ENCODE assay signal across 30 mouse cellular contexts in genomic region chr7:143905176-143905575, GRCm38 (mm10). TPM values are rescaled to one million over a fixed set of nuclear protein-coding genes. Genes with fewer than 3 reads are reported as not detected.
DNase-seq lines count a peak whose midpoint lies in the region; TF ChIP-seq lines count a peak whose summit lies in the region.
"Had no signal": no experiment of that assay in that cellular context is flagged by ENCODE, and none has a peak within 500 bp of the region (broad histone marks: within the 10 kb centered on the region; RNA-seq: fewer than 3 reads in every experiment).

No protein-coding gene starts in this region.

- no peak for TF ChIP-seq POLR2A in cerebellum, adult 2 months (IDR thresholded peaks at IDR 0.05; ENCODE audit: borderline replicate concordance, insufficient read depth, low read length)
- TF ChIP-seq POLR2A in heart, adult 2 months (IDR thresholded peaks at IDR 0.05; ENCODE audit: insufficient read depth, low read depth, low read length) = no peak

- H3K4me3 ChIP-seq in cerebellum, adult 2 months (replicated peaks; ENCODE audit: insufficient read depth, low read depth, low read length) = no peak overlapping the region
- no peak overlapping the region for H3K4me3 ChIP-seq in heart, adult 2 months
- H3K4me3 ChIP-seq: forebrain, embryonic 10.5 days; forebrain, embryonic 13.5 days; heart, embryonic 10.5 days; hindbrain, embryonic 12.5 days; hindbrain, embryonic 15.5 days; intestine, embryonic 15.5 days had no signal

- TF ChIP-seq EP300 in heart, adult 2 months (IDR thresholded peaks at IDR 0.05; ENCODE audit: insufficient read depth, low read depth, low read length) = no peak

- no peak overlapping the region for H3K27ac ChIP-seq in cerebellum, adult 2 months (ENCODE audit: insufficient read depth, low read length)
- H3K27ac ChIP-seq in heart, adult 2 months = no peak overlapping the region
- H3K27ac ChIP-seq: forebrain, embryonic 10.5 days; forebrain, embryonic 13.5 days; heart, embryonic 10.5 days; hindbrain, embryonic 12.5 days; hindbrain, embryonic 15.5 days; intestine, embryonic 15.5 days had no signal

- no peak overlapping the region for H3K9ac ChIP-seq in heart, adult 2 months (ENCODE audit: low read depth, low read length)
- H3K9ac ChIP-seq: forebrain, embryonic 13.5 days; hindbrain, embryonic 12.5 days; hindbrain, embryonic 15.5 days; intestine, embryonic 15.5 days had no signal

- no peaks in the 10 kb centered on the region for H3K79me2 ChIP-seq in heart, adult 2 months (replicated peaks; ENCODE audit: control insufficient read depth, insufficient read depth, low read length)

- TF ChIP-seq CTCF in cerebellum, adult 2 months (IDR thresholded peaks at IDR 0.05; ENCODE audit: borderline replicate concordance, insufficient read depth, low read depth, low read length) = no peak
- TF ChIP-seq CTCF in heart, adult 2 months (IDR thresholded peaks at IDR 0.05) = no peak

- H3K36me3 ChIP-seq in heart, adult 2 months (ENCODE audit: control insufficient read depth, insufficient read depth, low read length) = no peaks in the 10 kb centered on the region
- H3K36me3 ChIP-seq: forebrain, embryonic 10.5 days; heart, embryonic 10.5 days; hindbrain, embryonic 12.5 days; hindbrain, embryonic 15.5 days; intestine, embryonic 15.5 days had no signal

- H3K27me3 ChIP-seq in cerebellum, adult 2 months (ENCODE audit: control insufficient read depth, insufficient read depth, low read length) = no peaks in the 10 kb centered on the region
- no peaks in the 10 kb centered on the region for H3K27me3 ChIP-seq in heart, adult 2 months (ENCODE audit: control insufficient read depth, insufficient read depth, low read length)
- H3K27me3 ChIP-seq: forebrain, embryonic 13.5 days; hindbrain, embryonic 12.5 days; hindbrain, embryonic 15.5 days; intestine, embryonic 15.5 days had no signal

- no peaks in the 10 kb centered on the region for H3K4me1 ChIP-seq in cerebellum, adult 2 months (ENCODE audit: control insufficient read depth, insufficient read depth, low read length)
- no peaks in the 10 kb centered on the region for H3K4me1 ChIP-seq in heart, adult 2 months (ENCODE audit: control insufficient read depth, insufficient read depth, low read length)
- H3K4me1 ChIP-seq: forebrain, embryonic 10.5 days; forebrain, embryonic 13.5 days; hindbrain, embryonic 12.5 days; hindbrain, embryonic 15.5 days; intestine, embryonic 15.5 days had no signal

- intact Hi-C loops in heart, adult 2 months (cut with DNase I) = no loop called here
- intact Hi-C loops in left cerebral cortex, postnatal 4 days (cut with DNase I) = no loop called here

- DNase-seq in cerebellum, postnatal 10 days = peak; percentile 28 to 52
- DNase-seq in cerebellum, adult 2 months = no peak
- peak; percentile 8 to 20 for DNase-seq in heart, adult 2 months
- no peak for DNase-seq in heart, adult 8-10 months (ENCODE audit: low spot score)
- peak; percentile 33 for DNase-seq in left cerebral cortex, postnatal 4 days
- DNase-seq in left cerebral cortex, adult 9 months (ENCODE audit: low spot score in 2 of 2) = no peak
- no peak for DNase-seq in gastrocnemius, adult 18-20 months (ENCODE audit: low spot score)
- DNase-seq in adrenal gland, postnatal 10 days = no peak
- DNase-seq: adrenal gland, adult 8-10 months; adrenal gland, postnatal 36 days; cerebellum, adult 11 months; cerebellum, adult 8-10 months; gastrocnemius, postnatal 10 days; gastrocnemius, postnatal 36 days; heart, postnatal 4 days; kidney, adult 11 months had no signal

- 29% methylated on average over 1 of the region's 1 CpGs for WGBS in cerebellum, adult 2 months
- WGBS in heart, adult 2 months = 73% methylated on average over 1 of the region's 1 CpGs

RNA-seq across cellular contexts. Expression of gene Gm498, which starts 38.5 kb away (rescaled TPM):
- not detected in 2 replicates for polyA plus RNA-seq in cerebellum, adult 2 months (2012; rRNA removed)
- total RNA-seq in heart, adult 2 months (2021) = not detected
- 0.12 TPM in 1 of 2 replicates, not detected in the other for polyA plus RNA-seq in heart, adult 2 months (2012; rRNA removed)
- not detected for total RNA-seq in heart, adult 8-10 months (2022)
- not detected for total RNA-seq in left cerebral cortex, postnatal 4 days (2021)
- not detected for total RNA-seq in gastrocnemius, adult 18-20 months (2021)
- not detected for total RNA-seq in adrenal gland, postnatal 10 days (2021)
- total RNA-seq: adrenal gland, adult 8-10 months; adrenal gland, postnatal 36 days; ES-E14; gastrocnemius, postnatal 10 days; gastrocnemius, postnatal 36 days; granulocyte monocyte progenitor cell, adult 5-6 weeks; heart, postnatal 4 days had no signal
- polyA plus RNA-seq: embryonic facial prominence, embryonic 11.5 days; embryonic facial prominence, embryonic 14.5 days; forebrain, embryonic 10.5 days; forebrain, embryonic 13.5 days; forebrain, embryonic 16.5 days; frontal cortex, adult 2 months; heart, embryonic 10.5 days; heart, embryonic 14.5 days; heart, postnatal 0 days; hindbrain, embryonic 12.5 days; hindbrain, embryonic 15.5 days; intestine, embryonic 15.5 days had no signal

Comparison
In these comparisons a context has a peak if more than half of its experiments do, and no peak if none do; other contexts are left out.
1. DNase-seq: peak in cerebellum, postnatal 10 days (2 of 2), heart, adult 2 months (2 of 2) and left cerebral cortex, postnatal 4 days (single experiment); none in cerebellum, adult 2 months (0 of 2), heart, adult 8-10 months (single experiment), left cerebral cortex, adult 9 months (0 of 2), gastrocnemius, adult 18-20 months (single experiment) and adrenal gland, postnatal 10 days (single experiment).